Mouse (Mus musculus) layer of hippocampus, postnatal 10 days (tissue): ENCODE measurements around the gene Izumo1r. TPM values are rescaled to one million over a fixed set of nuclear protein-coding genes. Genes with fewer than 3 reads are reported as not detected.

ENCODE experiments used
- total RNA-seq, 2 experiments: library from RNA; stranded (reverse); gene quantifications; 2 replicates each; pipeline ENCODE4 v1.2.3; 2021

The Izumo1r gene
- total RNA-seq, 2 experiments from 2014 or later: not detected

Other genes with a start within 250 kb of the Izumo1r start
- under 1 TPM in 1 of 2 experiments, not detected in 1; 0.23 TPM for gene Piwil4, start 163.2 kb downstream of the Izumo1r start, total RNA-seq
- gene Fut4, start 151.6 kb downstream of the Izumo1r start, total RNA-seq: under 1 TPM; 0.11 to 0.34 TPM
- 1 to 10 TPM in 1 of 2 experiments, under 1 TPM in 1; 0.69 to 1.7 TPM for gene 1700012B09Rik, start 132.9 kb downstream of the Izumo1r start, total RNA-seq
- 10 to 100 TPM; 11.6 to 13.6 TPM for gene Mre11a, start 119.3 kb downstream of the Izumo1r start, total RNA-seq
- 10 to 100 TPM; 17.6 to 19.2 TPM for gene Ankrd49, start 119.1 kb downstream of the Izumo1r start, total RNA-seq
- gene Gpr83, start 43.7 kb downstream of the Izumo1r start, total RNA-seq: 1 to 10 TPM; 7.5 to 7.7 TPM
- gene Panx1, start 141.5 kb upstream of the Izumo1r start, total RNA-seq: 10 to 100 TPM; 67.9 to 68.7 TPM
- gene Hephl1, start 208.2 kb upstream of the Izumo1r start, total RNA-seq: not detected